ENCODE assay signal across 38 mouse cellular contexts in genomic region chr11:54192275-54192674, GRCm38 (mm10). TPM values are rescaled to one million over a fixed set of nuclear protein-coding genes. Genes with fewer than 3 reads are reported as not detected.
"Had no signal": no experiment of that assay in that cellular context is flagged by ENCODE, and none has a peak within 500 bp of the region (broad histone marks: within the 10 kb centered on the region; RNA-seq: fewer than 3 reads in every experiment).

No protein-coding gene starts in this region.

- H3K27me3 ChIP-seq: embryonic facial prominence, embryonic 12.5 days; embryonic facial prominence, embryonic 13.5 days; embryonic facial prominence, embryonic 15.5 days; forebrain, embryonic 12.5 days; forebrain, embryonic 13.5 days; forebrain, embryonic 15.5 days had no signal

- H3K9me3 ChIP-seq: embryonic facial prominence, embryonic 12.5 days; embryonic facial prominence, embryonic 13.5 days; embryonic facial prominence, embryonic 15.5 days; forebrain, embryonic 13.5 days; forebrain, embryonic 15.5 days had no signal

- H3K4me2 ChIP-seq: embryonic facial prominence, embryonic 12.5 days; embryonic facial prominence, embryonic 13.5 days; embryonic facial prominence, embryonic 15.5 days; forebrain, embryonic 12.5 days; forebrain, embryonic 13.5 days; forebrain, embryonic 15.5 days had no signal

- H3K9ac ChIP-seq: embryonic facial prominence, embryonic 12.5 days; embryonic facial prominence, embryonic 13.5 days; embryonic facial prominence, embryonic 15.5 days; forebrain, embryonic 12.5 days; forebrain, embryonic 13.5 days; forebrain, embryonic 15.5 days; forebrain, postnatal 0 days had no signal

- DNase-seq: cerebellum, adult 8-10 months; cerebellum, adult 9-10 months; cerebellum, adult 9-11 months; cerebellum, postnatal 10 days; cerebellum, postnatal 14 days; cerebellum, postnatal 25 days; cerebellum, postnatal 36 days; embryo, embryonic 11 days; forebrain, postnatal 0 days; gastrocnemius, adult 2 months; gastrocnemius, postnatal 10 days; gastrocnemius, postnatal 14 days; gastrocnemius, postnatal 25 days; gastrocnemius, postnatal 36 days; heart, adult 18-20 months; heart, adult 2 months had no signal

- ATAC-seq: forebrain, embryonic 13.5 days; forebrain, embryonic 14.5 days; forebrain, embryonic 15.5 days; forebrain, embryonic 16.5 days; forebrain, postnatal 0 days had no signal

- H3K4me3 ChIP-seq: embryonic facial prominence, embryonic 10.5 days; embryonic facial prominence, embryonic 12.5 days; embryonic facial prominence, embryonic 13.5 days; embryonic facial prominence, embryonic 15.5 days; erythroblast, embryonic 14.5 days; forebrain, embryonic 10.5 days; forebrain, embryonic 12.5 days; forebrain, embryonic 13.5 days; forebrain, embryonic 15.5 days; gastrocnemius, adult 2 months; heart, adult 2 months had no signal

- H3K4me1 ChIP-seq: embryonic facial prominence, embryonic 10.5 days; embryonic facial prominence, embryonic 12.5 days; forebrain, embryonic 10.5 days; forebrain, embryonic 13.5 days had no signal

- H3K27ac ChIP-seq: embryonic facial prominence, embryonic 10.5 days; embryonic facial prominence, embryonic 12.5 days; embryonic facial prominence, embryonic 13.5 days; embryonic facial prominence, embryonic 15.5 days; forebrain, embryonic 10.5 days; forebrain, embryonic 12.5 days; forebrain, embryonic 13.5 days; forebrain, embryonic 15.5 days; gastrocnemius, adult 2 months; heart, adult 2 months had no signal

- H3K36me3 ChIP-seq: embryonic facial prominence, embryonic 10.5 days; embryonic facial prominence, embryonic 12.5 days; embryonic facial prominence, embryonic 13.5 days; embryonic facial prominence, embryonic 15.5 days; forebrain, embryonic 10.5 days; forebrain, embryonic 12.5 days; forebrain, embryonic 15.5 days had no signal

RNA-seq across cellular contexts. Expression of gene Csf2, which starts 57.2 kb away (rescaled TPM):
- total RNA-seq: common myeloid progenitor, adult 5-6 weeks; forebrain, postnatal 0 days; gastrocnemius, adult 18-20 months; gastrocnemius, adult 2 months; gastrocnemius, adult 8-10 months; gastrocnemius, postnatal 10 days; gastrocnemius, postnatal 14 days; gastrocnemius, postnatal 25 days; gastrocnemius, postnatal 36 days; gastrocnemius, postnatal 4 days; granulocyte monocyte progenitor cell, adult 5-6 weeks; heart, adult 18-20 months; heart, adult 2 months had no signal
- polyA plus RNA-seq: cortical plate, adult 2 months; embryonic facial prominence, embryonic 10.5 days; embryonic facial prominence, embryonic 11.5 days; embryonic facial prominence, embryonic 12.5 days; embryonic facial prominence, embryonic 13.5 days; embryonic facial prominence, embryonic 14.5 days; embryonic facial prominence, embryonic 15.5 days; erythroblast, embryonic 14.5 days; forebrain, embryonic 10.5 days; forebrain, embryonic 11.5 days; forebrain, embryonic 12.5 days; forebrain, embryonic 13.5 days; forebrain, embryonic 14.5 days; forebrain, embryonic 15.5 days; forebrain, embryonic 16.5 days; forebrain, postnatal 0 days; frontal cortex, adult 2 months; gonadal fat pad, adult 2 months; heart, adult 2 months had no signal
